Mouse (Mus musculus) liver, adult 2 months (tissue): Measurements from ENCODE around the gene Hspb6. TPM values are rescaled to one million over a fixed set of nuclear protein-coding genes. Genes with fewer than 3 reads are reported as not detected.

Source experiments
- DNase-seq: peaks from one replicate; pipeline ENCODE4 v3.0.0-alpha.2; 2011; ENCODE audit warnings: low read depth, low spot score; ENCODE audit errors: extremely low read depth
- H3K27ac ChIP-seq: fragments of 200-500 bp; replicated peaks from 2 replicates; pipeline ENCODE4 v1.5.1; 2012; ENCODE audit warnings: low read depth, mild to moderate bottlenecking, control low read depth, inconsistent platforms, low read length; ENCODE audit not compliant: insufficient read depth
- H3K27me3 ChIP-seq: fragments of 200-500 bp; 2 replicates; pipeline ENCODE4 v1.6.1; 2012; ENCODE audit warnings: mild to moderate bottlenecking, moderate library complexity, low read length, inconsistent platforms; ENCODE audit not compliant: control insufficient read depth, insufficient read depth
- H3K36me3 ChIP-seq: fragments of 200-500 bp; 2 replicates; pipeline ENCODE4 v1.6.1; 2012; ENCODE audit warnings: low read length, inconsistent platforms; ENCODE audit not compliant: control insufficient read depth, insufficient read depth
- H3K4me1 ChIP-seq: fragments of 200-500 bp; 2 replicates; pipeline ENCODE4 v1.6.1; 2011; ENCODE audit warnings: low read length; ENCODE audit not compliant: control insufficient read depth, insufficient read depth
- H3K4me3 ChIP-seq: fragments of 200-500 bp; 2 replicates; pipeline ENCODE4 v1.5.1; 2011; ENCODE audit warnings: low read depth, mild to moderate bottlenecking, control low read depth, low read length, moderate library complexity; ENCODE audit not compliant: insufficient read depth
- H3K79me2 ChIP-seq: fragments of 200-500 bp; 2 replicates; pipeline ENCODE4 v1.6.1; 2012; ENCODE audit warnings: inconsistent platforms, mild to moderate bottlenecking, low read length, moderate library complexity; ENCODE audit not compliant: control insufficient read depth, insufficient read depth
- H3K9ac ChIP-seq: fragments of 200-500 bp; 2 replicates; pipeline ENCODE4 v1.6.1; 2012; ENCODE audit warnings: low read depth, mild to moderate bottlenecking, control low read depth, inconsistent platforms, low read length
- CTCF ChIP-seq: fragments of 200-500 bp; IDR thresholded peaks from 2 replicates; pipeline ENCODE4 v1.5.1; 2011; ENCODE audit warnings: low read depth, low read length, control low read depth
- POLR2A ChIP-seq: fragments of 200-500 bp; IDR thresholded peaks from 2 replicates; pipeline ENCODE4 v1.6.1; 2011; ENCODE audit warnings: low read length, control low read depth; ENCODE audit not compliant: insufficient read depth; ENCODE audit errors: extremely low read depth
- WGBS: fragments of 180-500 bp; shearing (Covaris S2); methylation state at CpG from one replicate; pipeline ENCODE4 v1.1.7; 2018; 5-methylcytosine and 5-hydroxymethylcytosine counted together
- polyA plus RNA-seq: library from polyadenylated mRNA; depleted of rRNA; stranded (reverse); fragments of >200 nt; gene quantifications from 2 replicates; pipeline ENCODE4 v1.2.3, GENCODE M21; 2012
- total RNA-seq: library from RNA; depleted of rRNA; stranded (reverse); fragments of >200 nt; gene quantifications from 2 replicates; pipeline ENCODE4 v1.2.3, GENCODE M21; 2014

Hspb6 gene
- total and polyA plus RNA-seq, 2 experiments, result 2.5 to 29.2 TPM

DNA sequence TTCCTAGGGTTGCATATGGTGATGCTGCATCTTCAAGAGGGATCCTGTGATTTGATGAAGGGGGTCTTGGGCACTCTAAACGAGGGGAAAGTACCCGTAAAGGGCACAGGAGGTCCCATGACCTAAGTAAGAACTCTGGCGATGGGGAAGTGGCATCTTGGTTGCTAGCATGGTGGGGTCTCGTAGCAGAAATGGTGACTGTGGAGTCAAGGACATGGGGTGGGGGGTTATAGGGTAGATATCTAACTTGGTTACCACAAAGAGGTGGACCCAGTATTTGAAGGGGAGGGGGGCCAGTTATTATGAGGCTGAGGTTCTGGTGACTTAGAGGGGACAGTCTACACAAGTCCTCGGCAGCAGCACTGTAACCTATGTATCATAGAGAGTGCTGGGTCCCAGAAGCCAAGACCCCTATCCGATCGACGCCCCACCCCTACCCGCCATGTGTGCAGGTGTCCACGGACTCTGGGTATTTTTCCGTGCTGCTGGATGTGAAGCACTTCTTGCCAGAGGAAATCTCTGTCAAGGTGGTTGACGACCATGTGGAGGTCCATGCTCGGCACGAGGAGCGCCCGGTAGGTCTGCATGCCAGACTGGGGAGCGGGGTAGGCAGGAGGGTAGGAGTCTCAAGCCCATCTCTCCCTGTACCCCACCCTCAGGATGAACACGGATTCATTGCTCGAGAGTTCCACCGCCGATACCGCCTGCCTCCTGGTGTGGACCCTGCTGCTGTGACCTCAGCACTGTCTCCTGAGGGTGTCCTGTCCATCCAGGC is 2.0 kb downstream of the Hspb6 start:
- peaks cover 5% of the 10 kb centered on the region; the same call in 1 of the 2 replicates for H3K36me3 ChIP-seq
- H3K27ac ChIP-seq, result no peak overlapping the region
- H3K9ac ChIP-seq, result 0 out of 2 replicates have a peak overlapping the region, but pooled peaks have one; percentile 84
- peaks cover 9% of the 10 kb centered on the region; the same call in 1 of the 2 replicates for H3K4me1 ChIP-seq
- H3K79me2 ChIP-seq, result no peaks in the 10 kb centered on the region
- no peak for DNase-seq
- 88% methylated on average over 22 of the region's 22 CpGs for WGBS
- no peak overlapping the region for H3K4me3 ChIP-seq
- H3K27me3 ChIP-seq, result no peaks in the 10 kb centered on the region
- TF ChIP-seq POLR2A (no peak), CTCF (no peak)

DNA sequence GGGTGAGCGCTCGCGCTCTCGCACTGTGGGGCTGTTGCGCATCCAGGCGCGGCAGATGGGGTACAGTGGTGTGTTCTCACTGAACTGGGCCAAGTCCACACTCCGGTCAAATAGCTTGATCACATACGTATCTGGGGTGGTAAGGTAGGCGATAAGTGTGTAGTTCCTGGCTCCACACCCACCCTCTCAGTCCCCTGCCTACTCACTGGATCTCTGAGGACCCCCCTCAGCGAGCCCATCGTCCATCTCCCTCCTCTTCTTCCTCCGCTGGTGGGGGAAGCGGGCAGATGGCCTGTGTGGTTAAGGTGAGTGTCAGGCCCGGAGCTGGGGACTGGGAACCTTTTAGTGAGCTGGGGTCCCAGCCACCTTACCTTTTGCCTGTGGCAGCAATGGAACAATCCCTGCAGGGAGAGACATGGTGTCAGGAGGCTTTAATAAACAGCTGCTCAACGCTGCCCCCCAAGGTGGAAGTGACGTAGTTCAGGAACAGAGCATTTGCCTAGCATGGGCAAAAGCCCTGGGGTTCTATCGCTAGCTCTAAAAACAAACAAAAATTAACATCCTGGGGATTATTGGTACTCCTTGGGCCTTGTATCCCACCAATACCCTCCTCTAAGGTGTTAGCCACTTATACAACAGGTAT is 5.0 kb downstream of the Hspb6 start:
- no peak for DNase-seq
- TF ChIP-seq CTCF (peak; percentile 18; the same call in 1 of the 2 replicates), POLR2A (no peak)
- Histone ChIP-seq H3K27me3 (no peaks in the 10 kb centered on the region), H3K9ac (no peak overlapping the region), H3K36me3 (peaks cover 5% of the 10 kb centered on the region; the same call in 1 of the 2 replicates), H3K4me3 (no peak overlapping the region), H3K4me1 (peaks cover 13% of the 10 kb centered on the region; the same call in 1 of the 2 replicates), H3K27ac (no peak overlapping the region), H3K79me2 (no peaks in the 10 kb centered on the region)
- 95% methylated on average over 18 of the region's 18 CpGs for WGBS

DNA sequence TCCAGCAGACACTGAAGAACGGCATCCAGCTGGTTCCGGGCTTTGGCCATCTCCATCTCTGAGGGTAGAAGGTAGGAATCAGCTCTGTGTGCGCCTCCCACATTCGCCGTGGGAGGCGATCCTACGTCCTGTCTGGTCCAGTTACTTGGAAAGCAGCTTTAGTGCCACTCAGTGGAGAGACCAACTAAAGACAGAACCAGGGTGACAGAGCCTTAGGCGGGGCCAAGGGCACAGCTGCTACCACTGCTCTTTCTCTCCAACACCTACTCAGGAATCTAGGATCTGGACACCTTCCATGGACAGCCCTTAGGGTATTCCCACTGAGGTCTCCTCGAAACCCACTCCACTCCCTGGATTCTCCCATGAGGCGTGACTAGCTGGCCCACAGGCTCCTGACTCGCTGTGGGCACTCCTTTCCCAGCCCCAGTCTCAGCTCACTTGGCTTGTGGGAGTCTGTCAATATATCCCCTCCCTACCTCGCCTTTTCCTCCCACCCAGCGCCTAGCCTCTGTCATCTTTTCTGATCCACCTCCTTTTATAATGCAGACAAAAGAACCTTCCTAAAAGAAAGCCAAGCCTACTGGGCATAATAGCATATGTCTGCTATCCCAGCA is 6.0 kb downstream of the Hspb6 start:
- Histone ChIP-seq H3K27ac (no peak overlapping the region), H3K79me2 (no peaks in the 10 kb centered on the region), H3K4me1 (peaks cover 14% of the 10 kb centered on the region; the same call in 1 of the 2 replicates), H3K36me3 (peaks cover 5% of the 10 kb centered on the region; the same call in 1 of the 2 replicates), H3K9ac (no peak overlapping the region), H3K4me3 (no peak overlapping the region), H3K27me3 (no peaks in the 10 kb centered on the region)
- no peak for TF ChIP-seq CTCF
- TF ChIP-seq POLR2A, result no peak
- DNase-seq, result no peak
- whole genome bisulfite sequencing, result 94% methylated on average over 13 of the region's 13 CpGs

DNA sequence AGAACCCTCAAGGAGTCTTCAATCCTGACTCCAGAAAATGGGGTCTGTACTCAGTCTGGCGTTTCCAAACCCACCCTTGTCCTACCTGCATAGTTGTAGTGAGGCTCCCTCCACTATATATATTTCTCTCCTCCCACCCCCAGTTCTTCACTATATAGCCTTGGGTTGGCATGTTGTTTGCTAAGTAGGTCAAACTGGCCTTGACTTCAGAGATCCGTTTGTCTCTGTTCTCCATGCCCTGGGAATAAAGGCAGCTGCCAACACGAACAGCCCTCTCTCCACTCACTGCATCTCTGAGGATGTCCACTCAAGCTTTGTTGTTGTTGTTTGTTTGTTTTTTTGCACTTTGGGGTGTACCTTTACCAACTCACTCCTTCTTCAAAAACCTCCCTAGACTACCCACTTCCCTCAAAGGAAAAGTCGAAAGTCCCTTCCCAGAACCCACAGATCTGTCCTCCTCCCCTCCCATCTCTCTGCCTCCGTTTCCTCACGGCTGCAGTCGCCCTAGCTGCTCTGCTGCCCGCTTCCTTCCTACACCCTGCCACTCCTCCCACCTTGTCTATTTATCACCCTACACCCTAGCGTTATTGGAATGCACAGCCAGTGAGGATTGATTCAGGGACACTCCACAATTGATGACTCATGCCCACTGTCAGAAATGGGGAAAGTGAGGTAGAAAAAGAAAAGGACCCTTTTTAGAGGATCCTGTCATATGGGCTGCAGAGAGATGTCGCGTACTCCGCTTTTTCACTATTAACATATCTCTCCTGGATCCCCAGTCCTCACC is 6.9 kb downstream of the Hspb6 start:
- peak overlapping the region; percentile 74 for H3K9ac ChIP-seq
- TF ChIP-seq POLR2A (no peak), CTCF (no peak)
- no peak for DNase-seq

DNA sequence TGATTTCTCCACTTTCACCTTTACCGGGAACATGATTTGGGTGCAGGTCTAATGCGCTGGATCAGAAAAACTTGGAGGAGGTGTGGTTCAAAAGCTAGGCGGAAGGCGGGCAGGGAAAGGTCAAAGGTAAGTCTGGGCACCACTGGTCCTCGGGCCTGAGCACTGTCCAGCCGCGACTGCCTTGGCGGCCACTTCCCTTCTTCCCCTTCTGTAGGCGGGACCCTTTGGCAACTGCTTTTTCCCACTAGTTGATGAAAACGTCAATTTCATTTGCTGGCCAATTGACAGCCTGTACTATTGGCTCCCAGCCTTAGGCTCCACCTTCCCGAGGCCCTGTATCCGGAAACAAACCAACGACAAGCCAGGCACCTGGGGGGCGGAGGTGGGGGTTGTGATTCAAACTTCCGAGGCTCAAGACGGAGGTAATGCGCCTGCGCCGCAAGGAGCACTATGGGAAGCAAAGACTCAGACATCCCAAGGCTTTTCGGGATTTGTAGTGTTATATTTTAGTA is 7.5 kb downstream of the Hspb6 start, which contains the start of gene Lin37:
Gene Lin37 (minus strand): TSS at position 396 of the 512 bp plus-strand sequence.
- Histone ChIP-seq H3K9ac (peak within 1 kb of the TSS; percentile 74), H3K4me1 (peaks cover 15% of the 10 kb centered on the region), H3K4me3 (peak within 1 kb of the TSS; percentile 62), H3K79me2 (no peaks in the 10 kb centered on the region), H3K36me3 (peaks cover 5% of the 10 kb centered on the region; the same call in 1 of the 2 replicates), H3K27ac (peak within 1 kb of the TSS; percentile 27), H3K27me3 (no peaks in the 10 kb centered on the region)
- WGBS, result under 1% methylated on average over 20 of the region's 20 CpGs
- peak; percentile 99 for DNase-seq
- TF ChIP-seq POLR2A (0 out of 2 replicates have a peak, but pooled peaks have one; percentile 45), CTCF (no peak)

More for the DNA sequence above, 6.9 kb downstream of the Hspb6 start:
- WGBS, result 5% methylated on average over 12 of the region's 12 CpGs
- peak overlapping the region; percentile 19 for H3K27ac ChIP-seq
- H3K79me2 ChIP-seq, result no peaks in the 10 kb centered on the region
- H3K4me1 ChIP-seq, result peaks cover 11% of the 10 kb centered on the region
- H3K4me3 ChIP-seq, result peak overlapping the region; percentile 62
- peaks cover 5% of the 10 kb centered on the region; the same call in 1 of the 2 replicates for H3K36me3 ChIP-seq
- H3K27me3 ChIP-seq, result no peaks in the 10 kb centered on the region
